Mouse (Mus musculus) thymus, adult 2 months (tissue): ENCODE results near the gene Eif3g.

ENCODE experiments used
- CTCF ChIP-seq: fragments of 200-500 bp; IDR thresholded peaks from 2 replicates; pipeline ENCODE4 v1.5.1; 2012; ENCODE audit warnings: mild to moderate bottlenecking, control low read depth, low read length, moderate library complexity, borderline replicate concordance; ENCODE audit not compliant: control insufficient read depth, poor library complexity, insufficient read depth; ENCODE audit errors: extremely low read depth
- POLR2A ChIP-seq: fragments of 200-500 bp; IDR thresholded peaks from 2 replicates; pipeline ENCODE4 v1.6.1; 2012; ENCODE audit warnings: mild to moderate bottlenecking, low read length, control low read depth, moderate library complexity; ENCODE audit not compliant: control insufficient read depth, poor library complexity, insufficient read depth; ENCODE audit errors: extremely low read depth

GRCm38 (mm10) chr9:20943911-20944310 is 45.5 kb upstream of the Eif3g start:
- TF ChIP-seq CTCF (no peak), POLR2A (no peak)
